Mouse (Mus musculus) heart, adult 2 months (tissue): ENCODE results near the gene Actn2.

ENCODE experiments used
- CTCF ChIP-seq: fragments of 200-600 bp; IDR thresholded peaks from 2 replicates; pipeline ENCODE4 v1.8.1; 2022; ENCODE audit warnings: antibody characterized with exemption, mild to moderate bottlenecking, moderate library complexity
- POLR2A ChIP-seq: fragments of 200-500 bp; IDR thresholded peaks from 2 replicates; pipeline ENCODE4 v1.6.1; 2011; ENCODE audit warnings: mild to moderate bottlenecking, low read depth, low read length, control low read depth; ENCODE audit not compliant: insufficient read depth

- no peak for TF ChIP-seq CTCF
- TF ChIP-seq POLR2A, result no peak
Measured at GRCm38 (mm10) chr13:12317191-12317765, 23.3 kb downstream of the Actn2 start.
